Mouse (Mus musculus) testis, adult 2 months (tissue): Measurements from ENCODE around the gene Kalrn.

ENCODE experiments used
- CTCF ChIP-seq: fragments of 200-500 bp; IDR thresholded peaks from 2 replicates; pipeline ENCODE4 v1.5.1; 2012; ENCODE audit warnings: low read depth, mild to moderate bottlenecking, inconsistent platforms, low read length, moderate library complexity; ENCODE audit not compliant: control insufficient read depth, insufficient read depth, insufficient replicate concordance
- POLR2A ChIP-seq: fragments of 200-500 bp; IDR thresholded peaks from 2 replicates; pipeline ENCODE4 v1.6.1; 2012; ENCODE audit warnings: low read depth, mild to moderate bottlenecking, inconsistent platforms, low read length, moderate library complexity; ENCODE audit not compliant: control insufficient read depth

DNA sequence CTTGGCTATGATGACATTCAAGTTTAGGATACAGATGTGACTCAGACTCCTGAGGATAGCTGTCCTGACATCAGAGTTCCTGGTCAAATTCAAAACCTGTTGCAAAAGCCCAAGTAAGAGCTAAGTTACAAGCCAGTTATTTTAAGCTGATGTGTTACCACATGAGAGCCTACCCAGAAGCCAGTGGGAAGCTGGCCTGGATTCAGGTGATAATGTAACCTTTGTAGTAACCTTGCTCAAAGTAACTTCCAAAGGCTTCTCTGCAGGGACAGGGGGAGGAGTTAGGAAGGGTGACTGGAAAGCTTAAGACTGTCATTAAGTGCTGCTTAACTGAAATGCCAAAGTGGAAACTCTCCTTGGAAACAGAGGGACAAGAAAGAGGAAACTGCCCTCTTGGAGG, 506.4 kb downstream of the Kalrn start:
- TF ChIP-seq CTCF (no peak), POLR2A (no peak)
